Mouse (Mus musculus): ENCODE measurements around the gene Vmn1r67. TPM values are rescaled to one million over a fixed set of nuclear protein-coding genes. Genes with fewer than 3 reads are reported as not detected.
A peak's percentile ranks its signal among the peaks of the same experiment; 100 is the strongest.

Gene Vmn1r67
- total and polyA plus RNA-seq, 2 experiments from 2014 or later: not detected

- no peak for ATAC-seq (ENCODE audit: insufficient read depth, low read depth)
- 31% methylated on average over 6 of the region's 6 CpGs for WGBS
Observed at GRCm38 (mm10) chr7:10495578-10495977, 52.4 kb downstream of the Vmn1r67 start.

More at GRCm38 (mm10) chr7:10495578-10495977, 52.4 kb downstream of the Vmn1r67 start:
- Histone ChIP-seq H3K27ac (ENCODE audit: low read depth) (no peak overlapping the region), H3K4me2 (ENCODE audit: low read depth, low read length) (peak overlapping the region; percentile 80), H3K4me1 (ENCODE audit: control insufficient read depth, insufficient read depth) (peaks cover 4% of the 10 kb centered on the region; the same call in 1 of the 2 replicates), H3K27me3 (ENCODE audit: control insufficient read depth, insufficient read depth, low read length) (no peaks in the 10 kb centered on the region), H3K4me3 (ENCODE audit: low read depth, low read length) (peak overlapping the region; percentile 81), H3K9me3 (replicated peaks; ENCODE audit: control insufficient read depth, low read length) (no peaks in the 10 kb centered on the region), H3K9ac (replicated peaks; ENCODE audit: low read depth, low read length) (peak overlapping the region; percentile 59; the same call in 1 of the 2 replicates), H3K36me3 (replicated peaks; ENCODE audit: control insufficient read depth, insufficient read depth, low read length) (peaks cover 10% of the 10 kb centered on the region)
- TF ChIP-seq CTCF (IDR thresholded peaks at IDR 0.05; ENCODE audit: low read depth): no peak
- TF ChIP-seq EP300 (IDR thresholded peaks at IDR 0.05; ENCODE audit: low read depth): no peak
- DNase-seq (ENCODE audit: low spot score): no peak

Other genes starting within 250 kb of the Vmn1r67 start
- not detected in 2 replicates for gene Vmn1r66, start 165.3 kb upstream of the Vmn1r67 start, total RNA-seq (2014; rRNA removed; ENCODE audit: low replicate concordance)
- gene Vmn1r66, start 165.3 kb upstream of the Vmn1r67 start, polyA plus RNA-seq (2015; fragmentation: Nextera tagmentation; extraction: Ambion mirVana): not detected in 2 replicates
- gene Zik1, start 52.1 kb downstream of the Vmn1r67 start, total RNA-seq (2014; rRNA removed; ENCODE audit: low replicate concordance): 2.2 and 4.8 TPM in 2 replicates
- gene Zik1, start 52.1 kb downstream of the Vmn1r67 start, polyA plus RNA-seq (2015; fragmentation: Nextera tagmentation; extraction: Ambion mirVana): 2.0 and 2.4 TPM in 2 replicates
- not detected in 2 replicates for gene Vmn1r68, start 115.2 kb downstream of the Vmn1r67 start, total RNA-seq (2014; rRNA removed; ENCODE audit: low replicate concordance)
- not detected in 2 replicates for gene Vmn1r68, start 115.2 kb downstream of the Vmn1r67 start, polyA plus RNA-seq (2015; fragmentation: Nextera tagmentation; extraction: Ambion mirVana)
- gene Vmn1r69, start 170.3 kb downstream of the Vmn1r67 start, total RNA-seq (2014; rRNA removed; ENCODE audit: low replicate concordance): not detected in 2 replicates
- not detected in 2 replicates for gene Vmn1r69, start 170.3 kb downstream of the Vmn1r67 start, polyA plus RNA-seq (2015; fragmentation: Nextera tagmentation; extraction: Ambion mirVana)
- not detected in 2 replicates for gene Vmn1r70, start 188.2 kb downstream of the Vmn1r67 start, total RNA-seq (2014; rRNA removed; ENCODE audit: low replicate concordance)
- not detected in 2 replicates for gene Vmn1r70, start 188.2 kb downstream of the Vmn1r67 start, polyA plus RNA-seq (2015; fragmentation: Nextera tagmentation; extraction: Ambion mirVana)
- gene Nlrp4b, start 244.5 kb downstream of the Vmn1r67 start, total RNA-seq (2014; rRNA removed; ENCODE audit: low replicate concordance): not detected in 2 replicates
- gene Nlrp4b, start 244.5 kb downstream of the Vmn1r67 start, polyA plus RNA-seq (2015; fragmentation: Nextera tagmentation; extraction: Ambion mirVana): not detected in 2 replicates

All from heart, postnatal 0 days (tissue).